Mouse (Mus musculus) forebrain, embryonic 10.5 days (tissue): Measurements from ENCODE around the gene Cenpf. TPM values are rescaled to one million over a fixed set of nuclear protein-coding genes. Genes with fewer than 3 reads are reported as not detected.
A peak's percentile ranks its signal among the peaks of the same experiment; 100 is the strongest.
"Not testable (repeated sequence)": the region's sequence is repeated elsewhere in the genome, so short reads cannot be mapped to it uniquely, and the experiment has no call there.

Experiments used
- DNase-seq: peaks from one replicate; pipeline ENCODE4 v3.0.0-alpha.2; 2017; ENCODE audit warnings: low spot score; ENCODE audit errors: extremely low spot score
- H3K27ac ChIP-seq: fragments of 300-500 bp; sonication (generic); 2 replicates; pipeline ENCODE4 v1.5.1; 2016; ENCODE audit warnings: mild to moderate bottlenecking
- H3K27me3 ChIP-seq: fragments of 300-500 bp; sonication (generic); 2 replicates; pipeline ENCODE4 v1.6.1; 2016; ENCODE audit warnings: mild to moderate bottlenecking; ENCODE audit not compliant: poor library complexity, severe bottlenecking
- H3K36me3 ChIP-seq: fragments of 300-500 bp; sonication (generic); replicated peaks from 2 replicates; pipeline ENCODE4 v1.6.1; 2016; ENCODE audit warnings: mild to moderate bottlenecking, moderate library complexity
- H3K4me1 ChIP-seq: fragments of 300-500 bp; sonication (generic); 2 replicates; pipeline ENCODE4 v1.6.1; 2016
- H3K4me3 ChIP-seq: fragments of 300-500 bp; sonication (generic); 2 replicates; pipeline ENCODE4 v1.5.1; 2016; ENCODE audit warnings: mild to moderate bottlenecking, moderate library complexity
- H3K9me3 ChIP-seq: fragments of 300-500 bp; sonication (generic); 2 replicates; pipeline ENCODE4 v1.6.1; 2016; ENCODE audit warnings: mild to moderate bottlenecking, moderate library complexity
- WGBS: fragments of 180-500 bp; shearing (Covaris S2); methylation state at CpG from one replicate; pipeline ENCODE4 v1.1.7; 2016; 5-methylcytosine and 5-hydroxymethylcytosine counted together
- polyA plus RNA-seq: library from polyadenylated mRNA; unstranded; fragments of >200 nt; fragmentation: Nextera tagmentation; extraction: Ambion mirVana; gene quantifications from 2 replicates; pipeline ENCODE4 v1.2.1, GENCODE M21; 2016

Gene Cenpf
- polyA plus RNA-seq, 1 experiment from 2014 or later, result 131 TPM

DNA sequence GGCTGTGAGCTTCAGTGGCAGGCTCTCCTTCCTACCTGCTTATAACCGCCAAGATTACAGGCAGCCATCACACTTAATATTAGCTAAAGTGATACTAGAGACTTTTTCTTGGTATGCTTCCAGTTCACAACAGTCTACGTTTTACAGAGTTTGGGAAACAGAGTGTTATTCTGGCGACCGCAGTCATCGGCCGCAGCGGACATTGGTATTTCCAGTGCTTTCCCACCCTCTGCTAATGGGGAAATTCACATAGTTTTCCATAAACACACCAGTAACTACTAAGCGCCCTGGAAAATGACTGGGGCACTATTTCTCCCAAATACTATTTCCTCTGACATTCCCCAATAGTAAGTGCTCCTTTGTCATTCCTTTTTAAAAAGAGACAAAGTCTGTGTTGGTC lies 21.1 kb upstream of the Cenpf start:
- H3K4me3 ChIP-seq, result no peak overlapping the region
- H3K27ac ChIP-seq, result no peak overlapping the region
- peaks cover 19% of the 10 kb centered on the region for H3K4me1 ChIP-seq
- WGBS, result 85% methylated on average over 8 of the region's 8 CpGs
- H3K36me3 ChIP-seq, result no peaks in the 10 kb centered on the region
- DNase-seq, result no peak
- H3K27me3 ChIP-seq, result no peaks in the 10 kb centered on the region; the same call in 1 of the 2 replicates
- H3K9me3 ChIP-seq, result no peaks in the 10 kb centered on the region

DNA sequence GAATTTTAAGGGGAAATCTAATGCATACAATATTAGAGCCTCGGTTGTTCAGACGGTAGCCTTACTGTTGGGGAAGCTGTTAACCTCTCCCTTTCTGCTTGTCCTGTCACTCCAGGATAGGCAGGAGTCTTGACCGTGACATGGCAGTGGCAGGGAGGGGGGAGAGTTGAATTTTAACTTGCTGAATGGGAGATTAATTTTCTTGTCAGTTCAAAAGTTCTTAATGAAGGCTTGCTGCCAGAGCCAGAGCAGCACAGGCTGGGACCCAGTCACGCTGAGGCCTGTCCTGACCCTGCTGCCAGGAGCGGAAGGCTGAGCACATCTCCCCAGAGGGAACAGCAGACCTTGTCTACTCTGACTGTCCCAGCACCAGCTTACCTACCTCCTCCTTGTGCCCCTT lies 19.5 kb upstream of the Cenpf start:
- H3K27ac ChIP-seq, result peak overlapping the region; percentile 51; the same call in 1 of the 2 replicates
- peaks cover 19% of the 10 kb centered on the region for H3K4me1 ChIP-seq
- no peak overlapping the region for H3K4me3 ChIP-seq
- no peaks in the 10 kb centered on the region for H3K36me3 ChIP-seq
- no peak for DNase-seq
- peaks cover 7% of the 10 kb centered on the region for H3K27me3 ChIP-seq
- H3K9me3 ChIP-seq, result no peaks in the 10 kb centered on the region
- WGBS, result 54% methylated on average over 5 of the region's 5 CpGs

DNA sequence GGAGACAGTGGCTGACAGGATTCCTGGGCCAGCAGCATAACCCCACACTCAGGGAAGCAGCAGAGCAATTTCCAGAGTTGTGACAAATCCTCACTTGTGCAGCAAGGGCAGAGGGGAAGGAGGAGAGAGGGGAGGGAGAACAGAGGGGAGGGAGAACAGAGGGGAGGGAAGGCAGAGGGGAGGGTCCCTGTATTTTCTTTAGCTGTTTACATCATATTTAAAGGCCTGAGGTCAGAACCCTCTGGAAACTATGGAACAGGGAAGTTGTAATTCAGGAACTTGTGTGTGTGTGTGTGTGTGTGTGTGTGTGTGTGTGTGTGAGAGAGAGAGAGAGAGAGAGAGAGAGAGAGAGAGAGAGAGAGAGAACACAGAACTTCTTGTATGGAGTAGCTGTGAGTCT lies 19.1 kb upstream of the Cenpf start:
- H3K4me1 ChIP-seq, result peaks cover 19% of the 10 kb centered on the region
- H3K36me3 ChIP-seq, result no peaks in the 10 kb centered on the region
- no peak for DNase-seq
- H3K4me3 ChIP-seq, result no peak overlapping the region
- no peaks in the 10 kb centered on the region for H3K9me3 ChIP-seq
- H3K27ac ChIP-seq, result no peak overlapping the region
- H3K27me3 ChIP-seq, result peaks cover 9% of the 10 kb centered on the region

- 85% methylated on average over 12 of the region's 12 CpGs for WGBS
- Histone ChIP-seq H3K36me3 (no peaks in the 10 kb centered on the region), H3K27me3 (peaks cover 14% of the 10 kb centered on the region), H3K9me3 (no peaks in the 10 kb centered on the region), H3K4me1 (peaks cover 19% of the 10 kb centered on the region), H3K27ac (no peak overlapping the region), H3K4me3 (no peak overlapping the region)
- DNase-seq, result no peak
Measured at GRCm38 (mm10) chr1:189706040-189706645, 18.3 kb upstream of the Cenpf start.

- Histone ChIP-seq H3K27me3 (peaks cover 14% of the 10 kb centered on the region), H3K9me3 (no peaks in the 10 kb centered on the region), H3K27ac (no peak overlapping the region), H3K4me3 (no peak overlapping the region), H3K4me1 (peaks cover 15% of the 10 kb centered on the region), H3K36me3 (no peaks in the 10 kb centered on the region)
- 83% methylated on average over 7 of the region's 7 CpGs for WGBS
- DNase-seq, result no peak
Measured at GRCm38 (mm10) chr1:189703591-189703990, 15.7 kb upstream of the Cenpf start.

GRCm38 (mm10) chr1:189703156-189703555 lies 15.3 kb upstream of the Cenpf start:
- no peak for DNase-seq
- peaks cover 12% of the 10 kb centered on the region for H3K4me1 ChIP-seq
- H3K27me3 ChIP-seq, result peaks cover 14% of the 10 kb centered on the region
- H3K4me3 ChIP-seq, result no peak overlapping the region
- 48% methylated on average over 7 of the region's 7 CpGs for WGBS
- no peaks in the 10 kb centered on the region for H3K9me3 ChIP-seq
- H3K36me3 ChIP-seq, result no peaks in the 10 kb centered on the region
- no peak overlapping the region for H3K27ac ChIP-seq

DNA sequence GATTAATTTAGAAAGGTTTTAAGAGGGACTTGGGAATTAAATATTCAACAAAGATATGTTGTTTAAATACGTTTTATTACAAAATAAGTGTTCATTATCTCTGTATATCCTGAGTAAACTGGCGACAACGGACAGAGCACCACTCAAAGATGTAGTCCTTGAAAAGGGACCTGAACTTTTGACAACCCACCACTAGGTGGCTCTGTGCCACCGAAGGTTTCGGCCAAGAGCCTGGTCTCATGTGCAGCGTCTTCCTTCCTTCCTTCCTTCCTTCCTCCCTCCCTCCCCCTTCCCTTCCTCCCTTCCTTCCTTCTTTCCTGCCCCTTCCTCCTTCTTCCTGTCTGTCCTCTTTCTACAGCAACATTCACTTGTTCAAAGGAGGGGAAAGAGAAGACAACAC lies 13.1 kb upstream of the Cenpf start:
- Histone ChIP-seq H3K27me3 (peaks cover 14% of the 10 kb centered on the region; the same call in 1 of the 2 replicates), H3K36me3 (no peaks in the 10 kb centered on the region), H3K4me1 (no peaks in the 10 kb centered on the region), H3K9me3 (no peaks in the 10 kb centered on the region), H3K27ac (no peak overlapping the region), H3K4me3 (no peak overlapping the region)
- 4% methylated on average over 6 of the region's 6 CpGs for WGBS
- peak; percentile 69 for DNase-seq

- Histone ChIP-seq H3K4me3 (no peak overlapping the region), H3K27ac (no peak overlapping the region), H3K27me3 (peaks cover 14% of the 10 kb centered on the region; the same call in 1 of the 2 replicates), H3K9me3 (no peaks in the 10 kb centered on the region), H3K36me3 (no peaks in the 10 kb centered on the region), H3K4me1 (no peaks in the 10 kb centered on the region)
- DNase-seq, result no peak
- WGBS, result 90% methylated on average over 6 of the region's 6 CpGs
Measured at GRCm38 (mm10) chr1:189700186-189700585, 12.3 kb upstream of the Cenpf start.

GRCm38 (mm10) chr1:189698416-189698815 lies 10.5 kb upstream of the Cenpf start:
- Histone ChIP-seq H3K4me3 (no peak overlapping the region), H3K9me3 (no peaks in the 10 kb centered on the region), H3K27ac (no peak overlapping the region), H3K4me1 (no peaks in the 10 kb centered on the region), H3K36me3 (no peaks in the 10 kb centered on the region), H3K27me3 (peaks cover 14% of the 10 kb centered on the region; the same call in 1 of the 2 replicates)
- WGBS, result 72% methylated on average over 4 of the region's 4 CpGs
- DNase-seq, result no peak

DNA sequence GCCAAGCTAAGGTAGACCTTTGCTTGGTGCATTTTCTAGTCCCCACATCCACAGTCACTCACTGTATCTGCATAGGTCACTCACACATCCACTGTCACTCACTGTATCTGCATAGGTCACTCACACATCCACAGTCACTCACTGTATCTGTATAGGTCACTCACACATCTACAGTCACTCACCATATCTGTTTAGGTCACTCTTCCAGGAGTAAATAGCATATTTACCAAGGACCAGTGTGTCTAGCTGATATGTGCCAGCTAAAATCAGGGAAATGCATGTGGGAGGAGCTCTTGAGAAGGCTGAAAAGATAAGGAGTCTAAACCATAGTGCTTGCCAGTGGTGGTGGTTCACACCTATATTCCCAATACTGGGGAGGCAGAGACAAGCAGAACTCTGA lies 7.4 kb upstream of the Cenpf start:
- Histone ChIP-seq H3K4me3 (no peak overlapping the region), H3K27ac (no peak overlapping the region), H3K9me3 (no peaks in the 10 kb centered on the region), H3K36me3 (no peaks in the 10 kb centered on the region), H3K4me1 (peaks cover 7% of the 10 kb centered on the region), H3K27me3 (no peaks in the 10 kb centered on the region)
- no peak for DNase-seq

DNA sequence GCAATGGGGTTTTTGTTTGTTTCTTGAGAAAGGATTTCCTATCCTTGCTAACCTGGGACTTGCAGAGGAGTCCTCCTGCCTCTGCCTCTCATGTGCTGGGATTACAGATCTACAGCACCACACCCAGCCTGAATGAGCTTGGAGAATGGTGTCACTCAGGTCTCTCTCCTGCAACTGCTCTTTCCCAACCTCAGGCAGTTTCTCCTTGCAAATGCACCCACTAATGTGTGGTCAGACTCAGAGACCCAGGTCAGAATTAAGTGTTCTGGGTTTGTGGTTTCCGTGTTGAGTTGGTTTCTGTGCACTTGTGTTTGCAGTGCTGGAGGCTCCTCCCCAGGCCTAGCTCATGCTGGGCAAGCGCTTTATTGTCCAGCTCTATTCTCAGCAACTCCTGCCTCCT lies 6.5 kb upstream of the Cenpf start:
- Histone ChIP-seq H3K36me3 (no peaks in the 10 kb centered on the region), H3K4me1 (peaks cover 16% of the 10 kb centered on the region), H3K9me3 (no peaks in the 10 kb centered on the region), H3K27ac (no peak overlapping the region), H3K4me3 (no peak overlapping the region), H3K27me3 (no peaks in the 10 kb centered on the region)
- no peak for DNase-seq
- WGBS, result 89% methylated on average over 2 of the region's 2 CpGs

DNA sequence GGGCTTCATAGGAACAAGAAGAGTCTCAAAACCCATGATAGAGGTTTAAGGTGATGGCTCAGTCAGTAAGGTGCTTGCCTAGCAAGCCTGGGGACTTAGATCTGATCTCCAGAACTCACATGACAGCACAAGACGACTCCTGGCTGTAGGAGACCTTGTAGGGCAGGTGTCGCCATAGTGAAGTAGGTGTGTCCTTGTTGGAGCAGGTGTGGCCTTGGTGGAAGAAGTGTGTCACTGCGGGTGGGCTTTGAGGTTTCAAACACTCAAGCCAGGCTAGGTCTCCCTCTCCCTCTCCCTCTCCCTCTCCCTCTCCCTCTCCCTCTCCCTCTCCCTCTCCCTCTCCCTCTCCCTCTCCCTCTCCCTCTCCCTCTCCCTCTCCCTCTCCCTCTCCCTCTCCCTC lies 4.6 kb upstream of the Cenpf start:
- DNase-seq, H3K9me3 ChIP-seq, H3K36me3 ChIP-seq, H3K4me3 ChIP-seq, H3K27me3 ChIP-seq, H3K27ac ChIP-seq: not testable (repeated sequence)
- H3K4me1 ChIP-seq, result peaks cover 28% of the 10 kb centered on the region
- WGBS, result 46% methylated on average over 3 of the region's 3 CpGs

GRCm38 (mm10) chr1:189689050-189689833 lies 1.4 kb upstream of the Cenpf start:
- Histone ChIP-seq H3K27me3 (no peaks in the 10 kb centered on the region), H3K4me3 (peak overlapping the region; percentile 94), H3K9me3 (no peaks in the 10 kb centered on the region), H3K36me3 (peaks cover 19% of the 10 kb centered on the region), H3K4me1 (peaks cover 47% of the 10 kb centered on the region), H3K27ac (peak overlapping the region; percentile 97)
- 32% methylated on average over 4 of the region's 4 CpGs for WGBS
- no peak for DNase-seq
